Mouse (Mus musculus) ES-Bruce4 (cell line): ENCODE measurements at regions not wholly inside any gene's neighbourhood (a gene's known extent, or its start where the extent isn't known, plus 50 kb on each side); places are given as distances from the start of the nearest gene placed in this dataset.

Source experiments
- CTCF ChIP-seq: IDR thresholded peaks from one replicate; pipeline ENCODE4 v1.8.1; 2011; ENCODE audit warnings: low read depth, low read length
- EP300 ChIP-seq: IDR thresholded peaks from 2 replicates; pipeline ENCODE4 v1.6.1; 2011; ENCODE audit warnings: low read depth, low read length; ENCODE audit not compliant: insufficient read depth
- POLR2A ChIP-seq: IDR thresholded peaks from one replicate; pipeline ENCODE4 v1.8.1; 2011; ENCODE audit warnings: low read length; ENCODE audit not compliant: insufficient read depth

- TF ChIP-seq POLR2A (no peak), CTCF (no peak), EP300 (no peak)
Observed at GRCm38 (mm10) chr6:34234443-34235020, 57.6 kb upstream of the Slc35b4 start.
